Mouse (Mus musculus): ENCODE data around the gene Tcp11l2.

The Tcp11l2 gene

DNA sequence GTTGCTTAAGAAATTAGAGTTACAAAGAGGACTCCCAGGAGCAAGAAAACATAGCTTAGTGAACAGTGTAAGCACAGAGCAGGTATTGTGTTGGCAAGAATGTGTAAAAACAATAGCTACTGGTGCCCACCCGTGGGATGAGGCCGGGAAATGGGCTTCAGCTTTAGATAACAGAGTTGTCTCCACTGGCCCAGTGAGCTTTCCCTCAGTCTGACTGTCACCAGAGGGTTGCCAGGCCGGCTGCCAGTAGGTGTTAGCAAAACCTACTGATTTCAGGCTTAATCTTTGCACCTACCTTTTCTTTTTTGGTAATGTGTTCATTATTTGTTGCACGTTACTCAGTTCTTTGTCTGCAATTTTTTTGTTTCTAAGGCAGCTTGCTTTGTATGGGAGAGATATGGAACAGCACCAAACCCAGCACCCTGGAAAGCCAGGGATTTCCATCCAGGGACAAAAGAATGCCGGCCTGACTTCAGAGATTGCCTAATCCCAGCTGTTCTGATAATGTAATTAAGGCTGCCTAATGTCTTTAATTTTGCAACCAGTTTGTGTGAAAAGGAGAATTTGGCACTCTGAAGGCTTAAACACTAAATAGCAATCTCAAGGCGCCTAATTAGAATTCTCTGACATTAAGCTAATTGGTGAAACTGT lies 81.1 kb downstream of the Tcp11l2 start:
- no peak for DNase-seq

DNA sequence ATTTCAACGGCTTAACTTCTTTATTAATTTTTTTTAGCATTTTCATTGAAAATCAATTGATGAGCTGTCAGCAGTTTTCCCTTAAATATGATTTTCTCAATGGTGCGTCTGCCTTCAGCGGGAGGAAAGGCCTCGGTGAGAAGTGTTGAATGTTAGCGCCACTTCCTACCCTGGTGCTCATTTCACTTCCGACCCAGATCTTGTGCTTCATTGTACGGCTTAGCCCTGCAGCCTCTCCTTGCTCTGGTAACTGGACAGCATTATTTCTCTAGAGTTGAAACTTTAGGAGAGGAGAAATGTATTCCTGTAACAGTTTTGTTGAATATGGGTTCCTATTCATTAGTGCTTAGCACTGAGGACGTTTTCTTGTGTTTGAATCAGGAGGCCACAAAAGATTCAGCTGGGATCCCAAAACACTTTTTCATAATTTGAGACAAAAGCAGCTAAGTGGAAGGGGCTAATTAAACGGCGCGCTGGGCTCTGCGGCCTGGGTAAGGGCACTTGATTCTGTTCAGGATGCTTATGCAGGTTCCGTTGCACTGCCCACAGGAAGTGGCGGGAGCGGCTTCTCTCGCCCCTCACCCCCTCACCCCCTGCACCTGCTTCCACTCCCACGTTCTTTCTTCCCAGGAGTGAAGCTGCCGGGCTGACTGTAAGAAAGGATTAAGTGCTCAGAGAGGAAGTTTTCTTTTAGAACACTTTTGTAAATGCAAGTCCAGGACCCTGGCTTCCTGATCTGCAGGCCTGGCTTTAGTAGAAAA lies 81.8 kb downstream of the Tcp11l2 start:
- peak; percentile 29 for DNase-seq

DNA sequence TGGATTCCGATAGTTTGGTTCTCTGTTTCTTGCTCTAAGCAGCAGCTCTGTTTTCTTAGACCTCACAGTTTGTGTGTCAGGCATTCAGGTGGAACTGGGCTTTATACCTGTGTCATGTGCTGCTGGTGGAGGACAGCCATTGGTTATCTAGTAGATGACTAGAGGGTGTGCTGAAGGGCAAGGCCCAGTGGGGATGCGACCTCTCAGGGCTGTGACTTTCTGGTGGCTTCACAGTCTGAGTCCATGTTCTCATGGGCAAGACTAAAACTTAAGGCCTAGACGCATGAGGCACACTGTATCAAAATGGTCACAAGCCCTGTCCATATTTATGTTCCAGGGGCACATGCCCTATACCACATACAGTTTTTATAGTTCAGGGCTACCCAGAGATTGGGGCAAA lies 82.9 kb downstream of the Tcp11l2 start:
- DNase-seq: no peak

DNA sequence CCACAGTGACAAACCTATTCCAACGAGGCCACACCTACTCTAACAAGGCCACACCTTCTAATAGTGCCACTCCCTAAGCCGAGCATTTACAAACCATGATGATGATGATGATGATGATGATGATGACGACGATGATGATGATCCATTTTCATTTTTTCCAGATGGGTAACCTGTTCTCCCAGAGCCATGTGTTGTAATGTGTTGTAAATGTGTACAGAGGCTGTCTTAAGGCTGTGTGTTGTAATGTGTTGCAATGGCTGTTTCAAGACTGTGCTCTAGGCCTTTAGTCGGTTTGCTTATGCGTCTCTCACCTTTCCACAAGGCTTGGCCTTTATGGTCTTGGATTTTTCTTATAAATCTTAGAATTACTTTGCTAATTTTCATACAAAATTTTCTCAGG lies 85.7 kb downstream of the Tcp11l2 start:
- DNase-seq: no peak

Measured in thymus, postnatal 14 days (tissue).